Mouse (Mus musculus) lung, adult 2 months (tissue): ENCODE data around the gene Smim20. TPM values are rescaled to one million over a fixed set of nuclear protein-coding genes. Genes with fewer than 3 reads are reported as not detected.

Experiments used
- DNase-seq: peaks from one replicate; pipeline ENCODE4 v3.0.0; 2022
- H3K4me1 ChIP-seq: fragments of 200-500 bp; 2 replicates; pipeline ENCODE4 v1.6.1; 2011; ENCODE audit warnings: low read length; ENCODE audit not compliant: control insufficient read depth, insufficient read depth
- H3K4me3 ChIP-seq: fragments of 200-500 bp; replicated peaks from 2 replicates; pipeline ENCODE3; 2011; ENCODE audit warnings: low read depth, mild to moderate bottlenecking, control low read depth, low read length; ENCODE audit errors: extremely low read depth
- CTCF ChIP-seq: fragments of 200-500 bp; IDR thresholded peaks from 2 replicates; pipeline ENCODE4 v1.5.1; 2011; ENCODE audit warnings: mild to moderate bottlenecking, low read length, control low read depth; ENCODE audit not compliant: insufficient read depth
- POLR2A ChIP-seq: fragments of 200-500 bp; IDR thresholded peaks from 2 replicates; pipeline ENCODE4 v1.6.1; 2011; ENCODE audit warnings: low read depth, mild to moderate bottlenecking, control low read depth, low read length, borderline replicate concordance; ENCODE audit errors: extremely low read depth
- WGBS: fragments of 180-500 bp; shearing (Covaris S2); methylation state at CpG from one replicate; pipeline ENCODE4 v1.1.7; 2018; 5-methylcytosine and 5-hydroxymethylcytosine counted together
- polyA plus RNA-seq: library from polyadenylated mRNA; depleted of rRNA; stranded (reverse); fragments of >200 nt; gene quantifications from 2 replicates; pipeline ENCODE4 v1.2.3, GENCODE M21; 2012; rRNA removed

Smim20 gene
- 27.9 and 49.9 TPM in 2 replicates for polyA plus RNA-seq

GRCm38 (mm10) chr5:53266931-53267853 is at the start of gene Smim20:
TSS of gene Smim20 (plus strand) at chr5:53267083.
- TF ChIP-seq CTCF (no peak), POLR2A (peak; percentile 56; the same call in 1 of the 2 replicates)
- WGBS = 12% methylated on average over 53 of the region's 53 CpGs
- peak within 1 kb of the TSS; percentile 90 for H3K4me3 ChIP-seq
- no peaks in the 10 kb centered on the region; the same call in none of the 2 replicates for H3K4me1 ChIP-seq
- DNase-seq = peak; percentile 87

- no peak for DNase-seq
- Histone ChIP-seq H3K4me3 (no peak overlapping the region), H3K4me1 (no peaks in the 10 kb centered on the region)
- 82% methylated on average over 13 of the region's 13 CpGs for WGBS
- TF ChIP-seq POLR2A (no peak), CTCF (no peak)
These were observed 41.4 kb upstream of the Smim20 start for GRCm38 (mm10) chr5:53225434-53225833.

- no peak for TF ChIP-seq CTCF
- H3K4me1 ChIP-seq = no peaks in the 10 kb centered on the region
- 63% methylated on average over 4 of the region's 4 CpGs for WGBS
- no peak overlapping the region for H3K4me3 ChIP-seq
- DNase-seq = no peak
These were observed 36.3 kb upstream of the Smim20 start for GRCm38 (mm10) chr5:53230560-53230959.

- H3K4me3 ChIP-seq = no peak overlapping the region
- 17% methylated on average over 4 of the region's 4 CpGs for WGBS
- TF ChIP-seq POLR2A (no peak), CTCF (no peak)
- no peaks in the 10 kb centered on the region for H3K4me1 ChIP-seq
- DNase-seq = peak; percentile 11
These were observed 31.3 kb upstream of the Smim20 start for GRCm38 (mm10) chr5:53235551-53235950.

GRCm38 (mm10) chr5:53236136-53236535 is 30.7 kb upstream of the Smim20 start:
- no peak for TF ChIP-seq POLR2A
- TF ChIP-seq CTCF = no peak
- Histone ChIP-seq H3K4me3 (no peak overlapping the region), H3K4me1 (no peaks in the 10 kb centered on the region)
- WGBS = 12% methylated on average over 5 of the region's 5 CpGs
- DNase-seq = no peak

- DNase-seq = no peak
- Histone ChIP-seq H3K4me3 (no peak overlapping the region), H3K4me1 (no peaks in the 10 kb centered on the region)
- WGBS = 67% methylated on average over 8 of the region's 8 CpGs
- TF ChIP-seq CTCF (no peak), POLR2A (no peak)
These were observed 30.1 kb upstream of the Smim20 start for GRCm38 (mm10) chr5:53236749-53237148.

- 81% methylated on average over 7 of the region's 7 CpGs for WGBS
- Histone ChIP-seq H3K4me1 (no peaks in the 10 kb centered on the region), H3K4me3 (no peak overlapping the region)
- no peak for TF ChIP-seq CTCF
- TF ChIP-seq POLR2A = no peak
- DNase-seq = no peak
These were observed 28.1 kb upstream of the Smim20 start for GRCm38 (mm10) chr5:53238761-53239160.

- DNase-seq = no peak
- Histone ChIP-seq H3K4me3 (no peak overlapping the region), H3K4me1 (no peaks in the 10 kb centered on the region)
- 71% methylated on average over 7 of the region's 7 CpGs for WGBS
- TF ChIP-seq CTCF = no peak
- no peak for TF ChIP-seq POLR2A
These were observed 27.7 kb upstream of the Smim20 start for GRCm38 (mm10) chr5:53239189-53239588.

GRCm38 (mm10) chr5:53239831-53240440 is 26.9 kb upstream of the Smim20 start:
- TF ChIP-seq CTCF = no peak
- no peak for TF ChIP-seq POLR2A
- 64% methylated on average over 11 of the region's 11 CpGs for WGBS
- no peaks in the 10 kb centered on the region for H3K4me1 ChIP-seq
- no peak overlapping the region for H3K4me3 ChIP-seq
- no peak for DNase-seq

GRCm38 (mm10) chr5:53241109-53241508 is 25.8 kb upstream of the Smim20 start:
- Histone ChIP-seq H3K4me1 (no peaks in the 10 kb centered on the region), H3K4me3 (no peak overlapping the region)
- 66% methylated on average over 2 of the region's 2 CpGs for WGBS
- DNase-seq = no peak
- TF ChIP-seq CTCF (no peak), POLR2A (no peak)

GRCm38 (mm10) chr5:53241963-53242362 is 24.9 kb upstream of the Smim20 start:
- WGBS = 66% methylated on average over 5 of the region's 5 CpGs
- Histone ChIP-seq H3K4me1 (no peaks in the 10 kb centered on the region), H3K4me3 (no peak overlapping the region)
- no peak for DNase-seq
- TF ChIP-seq CTCF (no peak), POLR2A (no peak)
